Mouse (Mus musculus) c-Kit-positive CD71-positive TER-119-negative erythroid progenitor cells, embryonic 14.5 days (primary cell): ENCODE measurements around the gene Pls1.
A peak's percentile ranks its signal among the peaks of the same experiment; 100 is the strongest.

Source experiments
- DNase-seq: peaks from one replicate; pipeline ENCODE4 v3.0.0-alpha.2; 2013; ENCODE audit warnings: low read depth

Gene Pls1

DNA sequence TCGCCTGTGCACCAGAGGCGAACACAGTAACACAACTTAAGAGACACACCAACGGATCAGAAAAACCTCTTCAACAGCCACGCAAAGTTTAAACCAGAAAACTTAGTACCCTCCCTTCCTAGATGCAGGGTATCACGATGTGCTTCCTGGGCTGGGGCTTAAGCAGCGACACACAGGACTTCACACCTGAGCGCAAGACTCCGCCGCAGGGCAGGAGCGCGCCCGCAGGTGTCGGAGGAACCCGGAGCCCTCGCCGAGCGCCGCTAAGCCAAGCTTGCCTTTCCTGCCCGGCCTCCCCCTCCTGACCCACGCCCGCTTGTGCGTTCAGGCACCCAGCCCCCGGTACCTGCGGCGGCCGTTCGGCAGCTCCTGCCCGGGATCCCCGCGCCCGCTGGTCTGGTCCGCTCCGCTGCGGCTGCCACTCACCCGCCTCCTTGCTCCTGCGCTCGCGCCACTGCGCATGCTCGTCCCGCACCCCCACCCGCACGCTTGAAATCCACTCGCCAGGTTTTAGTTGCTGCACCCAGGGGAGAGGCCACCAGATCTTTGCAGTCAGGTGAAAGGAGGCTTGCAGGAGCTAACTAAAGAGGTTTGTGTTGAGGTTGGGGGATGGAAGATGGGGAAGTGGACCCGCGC, at the start of gene Pls1:
Gene Pls1 (minus strand): TSS at position 487 of the 636 bp plus-strand sequence.
- DNase-seq, result no peak

DNA sequence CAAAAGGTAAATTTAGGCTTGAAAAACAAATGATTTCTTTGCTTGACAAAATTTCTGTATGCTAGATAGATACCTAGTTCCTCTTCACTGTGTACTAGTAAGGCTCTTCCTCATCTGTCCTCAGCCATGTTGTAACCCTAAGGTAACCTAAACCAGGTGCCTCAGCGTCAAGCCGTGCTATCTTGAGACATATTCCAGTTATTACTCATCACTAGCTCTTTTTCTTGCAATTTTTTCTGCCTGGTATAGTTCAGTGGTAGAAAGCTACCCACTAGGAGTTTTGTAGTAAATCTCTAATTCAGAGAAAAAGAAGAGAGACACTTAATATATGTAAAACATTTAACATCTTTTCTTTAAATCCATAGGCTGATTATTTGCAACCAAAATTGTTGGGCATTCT, 37.6 kb upstream of the Pls1 start:
- no peak for DNase-seq

DNA sequence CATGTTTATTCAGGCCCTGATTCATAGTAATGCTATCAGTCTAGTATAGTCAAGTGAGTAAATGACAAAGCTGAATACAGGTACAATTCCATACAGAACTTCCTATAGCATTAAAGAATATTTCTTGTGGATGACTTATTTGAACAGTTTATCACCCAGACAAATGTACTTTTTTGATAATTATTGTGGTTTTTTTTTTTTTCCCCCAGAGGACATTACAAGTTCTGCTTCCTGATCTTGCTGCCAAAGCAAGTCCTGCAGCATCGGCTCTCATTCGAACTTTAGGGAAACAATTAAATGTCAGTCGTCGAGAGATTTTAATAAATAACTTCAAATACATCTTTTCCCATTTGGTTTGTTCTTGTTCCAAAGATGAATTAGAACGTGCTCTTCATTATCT, 33.1 kb upstream of the Pls1 start:
- no peak for DNase-seq

DNA sequence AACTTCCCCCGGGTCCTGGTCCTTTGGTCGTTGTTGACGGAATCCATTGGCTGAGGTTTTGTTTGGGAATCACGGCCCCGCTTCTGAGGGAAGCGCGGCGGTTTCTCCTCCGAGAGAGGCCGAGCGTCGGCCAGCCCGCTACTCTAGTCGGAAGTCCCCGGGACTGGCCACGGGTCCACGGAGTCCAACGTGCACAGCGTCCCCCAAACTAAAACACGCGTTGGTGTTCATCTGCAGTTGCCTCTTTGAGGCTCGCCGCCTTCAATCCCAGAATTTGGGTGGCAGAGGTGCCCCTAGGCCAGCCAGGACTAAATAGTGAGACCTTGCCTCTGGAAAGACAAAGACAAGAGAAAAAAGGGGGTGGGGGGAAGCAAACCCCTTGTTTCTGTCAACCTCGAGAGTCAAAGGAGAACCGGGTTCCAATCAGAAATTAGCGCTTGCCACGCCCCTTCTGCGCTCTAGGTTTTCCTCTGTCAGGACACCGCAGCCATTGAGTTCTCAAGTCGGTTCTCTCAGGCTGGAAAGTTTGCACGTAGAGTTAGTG, 13.0 kb upstream of the Pls1 start:
- peak; percentile 74 for DNase-seq

DNA sequence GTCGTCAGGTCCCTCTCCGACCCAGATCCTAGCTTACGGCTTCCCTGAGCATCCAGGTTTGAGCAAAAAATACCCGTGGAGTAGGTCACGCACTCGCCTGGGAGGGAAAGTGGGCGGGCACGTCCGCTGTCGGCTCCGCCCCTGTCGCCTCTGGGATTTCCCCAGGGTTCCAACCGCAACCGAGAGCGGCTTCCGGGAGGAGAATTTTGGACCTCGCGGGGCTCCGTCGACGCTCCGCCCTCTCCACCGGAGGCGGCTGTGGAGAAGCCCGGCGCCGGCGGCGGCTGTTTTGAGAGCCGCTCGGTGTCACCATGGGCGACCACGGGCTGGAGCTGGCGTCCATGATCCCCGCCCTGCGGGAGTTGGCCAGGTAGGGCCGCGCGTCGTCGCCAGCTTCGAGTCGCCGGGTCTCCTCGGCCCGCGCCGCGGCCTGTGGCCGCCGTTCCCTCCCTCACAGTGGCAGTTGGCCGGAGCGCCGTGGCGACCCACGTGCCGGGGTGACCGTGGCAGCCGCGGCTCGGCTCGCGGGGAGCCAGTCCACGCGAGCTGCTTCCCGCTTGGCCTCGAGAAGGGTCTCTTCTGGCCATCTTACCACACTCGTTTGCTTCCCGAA, 12.4 kb upstream of the Pls1 start, which contains the start of gene Atr:
Gene Atr (plus strand): TSS at position 184 of the 613 bp plus-strand sequence.
- peak; percentile 89 for DNase-seq

DNA sequence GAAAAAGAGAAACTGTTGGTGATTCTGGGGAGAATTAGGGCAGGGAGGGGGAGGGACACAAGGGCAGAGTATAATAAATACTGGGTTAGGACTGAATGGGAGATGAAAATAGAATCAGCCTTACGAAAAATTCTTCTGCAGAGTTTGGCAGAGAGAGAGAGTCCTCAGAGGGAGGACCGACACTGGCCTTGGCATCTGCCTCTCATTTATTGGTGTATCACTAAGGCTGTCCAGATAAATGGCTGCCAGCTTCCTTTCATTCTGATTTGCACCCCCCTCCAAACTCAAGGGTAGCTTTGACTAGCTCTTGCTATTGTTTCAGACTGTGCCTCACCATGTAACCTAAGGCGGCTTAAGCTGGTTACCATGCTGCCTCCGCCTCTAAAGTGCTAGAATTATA, 10.9 kb upstream of the Pls1 start:
- no peak for DNase-seq

DNA sequence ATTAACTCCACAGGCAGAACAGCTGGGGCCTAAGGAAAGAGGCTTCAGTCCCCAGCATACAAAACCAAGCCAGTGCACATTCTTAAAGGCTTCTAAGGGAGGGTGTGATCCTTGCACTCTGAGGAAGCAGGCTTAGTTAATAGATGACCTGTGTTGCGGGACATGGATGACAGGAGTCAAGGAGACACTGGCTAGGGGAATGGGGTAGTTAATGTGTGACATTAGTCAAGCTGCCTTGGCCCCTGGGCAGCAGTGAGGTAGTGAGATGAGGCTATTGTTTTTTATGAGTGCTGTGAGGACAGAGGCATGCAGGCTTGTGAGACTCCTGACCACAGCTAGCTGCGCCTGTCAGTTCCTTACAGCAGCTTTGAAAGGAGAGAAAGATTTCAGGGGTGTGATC, 9.8 kb upstream of the Pls1 start:
- no peak for DNase-seq

DNA sequence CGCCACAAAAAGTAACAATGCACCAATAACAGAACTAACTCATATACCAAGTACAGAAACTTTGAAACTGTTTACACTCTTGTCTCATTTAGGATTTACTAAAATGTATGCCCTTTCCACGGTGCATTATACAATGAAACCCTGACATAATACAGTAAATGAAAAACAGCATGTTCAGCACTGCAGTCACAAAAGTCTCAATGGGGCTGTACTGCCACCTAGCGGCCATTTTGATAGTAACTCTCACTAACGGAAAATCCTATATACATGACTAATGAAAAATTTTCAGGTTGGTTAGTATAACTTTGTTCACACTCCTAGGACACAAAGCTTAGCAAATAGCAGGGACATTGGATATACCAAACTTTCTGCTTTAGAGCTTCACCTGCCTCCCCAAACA, 7.8 kb upstream of the Pls1 start:
- peak; percentile 80 for DNase-seq

DNA sequence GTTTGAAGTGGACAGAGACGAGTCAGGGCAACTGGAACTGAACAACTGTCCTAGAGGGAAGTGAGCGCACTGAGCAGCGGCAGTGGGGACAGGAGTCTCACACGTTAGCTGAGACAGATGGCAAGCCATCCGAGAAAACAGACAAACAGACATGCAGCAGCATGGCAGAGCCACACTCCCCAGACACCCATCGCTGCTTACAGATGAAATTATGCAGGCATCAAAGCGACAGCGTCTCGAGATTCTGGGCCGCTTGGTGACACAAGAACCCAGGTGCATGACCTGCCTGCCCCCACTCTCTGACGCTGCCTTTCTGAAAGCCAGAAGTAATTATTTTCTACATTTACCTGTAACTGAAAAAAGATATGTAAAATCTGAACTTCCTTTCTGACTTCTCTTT, 6.6 kb upstream of the Pls1 start:
- DNase-seq, result no peak

DNA sequence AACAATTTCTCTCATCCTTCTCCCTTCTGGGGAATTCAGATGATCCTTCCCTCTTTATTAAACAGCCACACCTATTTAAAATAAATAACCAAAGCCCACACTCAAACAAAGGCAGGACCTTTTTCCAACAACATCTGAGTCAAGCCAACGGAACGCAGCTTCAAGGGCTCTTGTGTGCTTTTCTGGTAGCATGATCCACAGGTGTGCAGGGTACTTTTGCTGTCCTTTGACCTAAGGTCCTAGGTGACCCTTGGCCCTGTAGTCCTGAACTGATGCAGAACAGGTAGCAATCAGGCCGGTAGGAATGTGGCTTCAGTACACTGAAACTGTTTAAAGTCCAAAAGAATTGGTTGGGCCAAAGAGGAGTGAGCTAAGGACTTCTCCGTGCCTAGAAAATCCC, 600 bp upstream of the Pls1 start:
- DNase-seq, result no peak

DNA sequence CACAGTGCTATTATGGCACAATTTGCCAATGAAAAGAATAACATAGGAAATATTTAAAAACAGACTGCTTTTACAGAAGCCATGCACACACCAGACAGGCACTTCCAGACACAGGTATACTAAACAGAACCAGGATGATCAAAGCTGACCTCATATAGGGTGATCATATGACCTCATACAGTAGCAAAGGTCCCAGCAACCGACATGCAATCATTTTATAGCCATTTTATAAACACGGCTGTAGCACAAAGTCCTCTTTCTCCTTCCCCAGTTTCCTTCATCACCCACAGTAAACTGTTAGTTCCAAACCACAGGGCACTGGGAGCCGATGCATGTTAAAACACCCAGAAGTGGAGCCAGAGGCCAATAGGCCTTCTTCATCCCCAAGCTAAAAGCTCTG, 5.7 kb downstream of the Pls1 start:
- no peak for DNase-seq

DNA sequence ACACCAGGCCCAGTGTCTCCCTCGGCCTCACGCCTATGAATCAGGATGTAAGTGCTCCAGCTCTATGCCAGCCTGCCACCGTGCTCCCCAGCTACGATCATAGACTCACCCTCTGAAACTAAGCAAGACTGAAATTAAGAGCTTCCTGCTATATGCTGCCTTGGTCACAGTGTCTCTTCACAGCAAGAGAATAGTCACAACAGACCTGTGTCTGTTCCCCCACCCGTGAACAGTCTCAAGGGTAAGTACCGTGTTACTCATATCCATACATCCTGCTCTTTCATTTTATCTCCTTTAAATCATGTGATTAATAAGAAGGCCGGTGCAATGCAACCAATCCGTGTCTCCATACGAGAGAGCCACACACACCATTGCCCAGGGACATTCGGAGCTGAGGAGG, 9.4 kb downstream of the Pls1 start:
- DNase-seq, result no peak

DNA sequence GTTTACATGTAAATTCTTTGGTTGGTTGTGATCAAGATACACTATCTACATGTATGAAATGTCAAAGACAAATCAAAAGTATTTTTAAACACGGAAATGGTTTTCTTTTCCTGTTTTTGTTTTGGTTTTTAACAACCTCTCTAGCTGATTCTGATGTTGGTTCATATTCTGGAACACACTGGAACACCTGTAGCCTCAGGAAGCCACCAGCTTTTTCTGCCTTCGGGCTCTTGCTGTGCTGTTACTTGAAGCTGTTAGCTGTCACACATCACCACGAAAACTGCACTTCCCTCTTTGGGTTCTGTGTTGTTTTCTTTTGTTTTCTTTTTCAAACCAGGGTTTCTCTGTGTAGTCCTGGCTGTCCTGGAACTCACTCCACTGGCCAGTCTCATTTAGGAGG, 10.3 kb downstream of the Pls1 start:
- no peak for DNase-seq

DNA sequence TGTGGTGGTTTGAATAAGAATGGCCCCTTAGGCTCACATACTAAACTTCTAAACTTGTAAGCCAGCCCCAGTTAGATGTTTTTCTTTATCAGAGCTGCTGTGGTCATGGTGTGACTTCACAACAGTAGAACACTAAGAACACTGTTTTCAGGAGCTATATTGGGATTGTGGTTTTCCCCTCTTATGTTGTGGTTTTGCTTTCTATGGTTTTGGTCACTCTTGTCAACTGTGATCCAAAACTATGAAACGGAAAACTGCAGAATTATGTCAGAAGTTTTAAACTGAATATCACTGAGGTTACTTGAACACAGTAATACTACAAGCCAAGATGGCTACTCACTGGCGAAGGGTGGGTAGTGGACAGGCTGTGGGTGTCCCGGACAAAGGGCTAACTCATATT, 12.4 kb downstream of the Pls1 start:
- no peak for DNase-seq

DNA sequence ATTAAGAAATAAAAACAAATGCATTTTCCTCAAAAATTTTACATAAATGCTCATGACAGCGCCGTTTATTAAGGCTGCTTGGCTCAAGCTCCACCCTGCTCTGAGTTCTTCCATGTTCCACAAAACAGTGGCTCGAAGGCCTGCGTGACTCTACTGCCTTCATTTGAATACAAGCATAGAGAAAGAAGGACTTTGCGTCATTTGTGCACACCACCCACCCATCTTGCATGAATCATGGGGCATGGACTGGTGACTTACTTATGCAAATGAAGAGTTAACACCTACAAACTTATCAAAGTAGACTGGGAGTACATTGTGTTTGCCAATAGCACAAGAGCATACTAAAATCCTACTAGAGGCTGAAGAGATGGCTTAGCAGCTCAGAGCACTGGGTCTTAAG, 17.5 kb downstream of the Pls1 start:
- no peak for DNase-seq

DNA sequence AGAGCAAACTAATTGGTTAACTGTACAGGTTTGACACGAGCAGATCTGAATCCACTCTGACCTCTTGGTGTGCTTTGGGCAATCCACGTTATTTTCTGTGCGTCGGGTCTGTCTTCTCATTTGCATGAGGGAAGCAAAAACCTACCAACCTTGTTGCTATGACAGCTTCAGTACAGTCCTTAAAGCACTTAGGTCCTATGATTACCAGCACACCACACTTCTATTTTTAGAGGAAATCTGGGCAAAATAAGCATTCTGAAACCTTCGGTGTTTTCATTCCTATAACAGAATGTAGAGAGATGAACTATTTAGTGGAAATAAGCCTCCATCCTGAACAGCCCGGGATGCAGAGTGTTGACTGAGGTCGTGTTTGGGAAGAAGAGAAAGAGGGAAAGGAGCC, 22.6 kb downstream of the Pls1 start:
- no peak for DNase-seq

DNA sequence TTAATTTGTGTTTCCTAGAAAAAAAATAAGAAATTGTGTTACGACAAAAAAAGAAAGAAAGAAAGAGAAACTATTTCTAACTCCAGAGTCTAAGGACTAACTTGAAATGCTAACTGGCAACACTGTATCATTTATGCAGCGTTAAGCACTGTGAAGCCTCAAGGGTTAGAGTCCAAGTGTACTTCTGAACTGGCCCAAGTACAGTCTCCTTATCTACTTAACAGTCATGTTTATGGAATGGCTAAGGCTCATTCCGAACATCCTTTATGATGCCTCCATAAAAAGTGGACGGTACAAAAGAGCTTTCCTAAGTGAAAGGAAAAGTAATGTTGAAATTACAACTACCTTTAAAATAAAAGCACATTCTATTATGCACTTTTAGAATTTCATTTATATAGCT, 29.4 kb downstream of the Pls1 start:
- no peak for DNase-seq

DNA sequence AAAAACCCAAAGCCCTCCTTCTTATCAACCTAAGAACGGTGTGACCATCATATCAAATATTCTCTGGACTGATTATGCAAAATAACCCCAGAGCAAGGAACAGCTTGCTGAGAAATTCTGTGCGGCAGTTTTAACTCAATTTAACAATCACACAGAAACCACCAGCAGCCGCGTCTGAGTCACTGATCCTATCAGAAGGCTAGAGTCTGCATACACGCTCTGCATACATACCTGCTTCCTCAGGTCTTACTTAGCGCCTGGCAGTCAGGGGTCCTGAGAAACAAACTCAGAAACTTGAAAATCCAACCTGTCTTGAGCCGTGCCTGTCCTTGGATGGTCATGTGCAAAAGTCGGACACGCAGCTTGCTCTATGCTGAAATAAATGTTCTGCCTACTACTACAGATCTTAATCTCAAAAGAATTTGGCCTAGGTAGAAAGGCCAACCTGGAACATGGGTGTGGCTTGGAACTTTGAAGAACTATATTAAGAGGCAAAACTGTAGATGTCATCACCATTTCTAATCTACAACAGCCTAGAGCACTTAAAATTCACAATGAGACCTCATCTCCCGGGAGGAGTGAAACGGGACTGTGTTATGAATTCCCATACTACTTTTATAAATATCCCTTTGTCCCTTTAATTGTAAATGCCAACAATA, 30.0 kb downstream of the Pls1 start:
- no peak for DNase-seq

DNA sequence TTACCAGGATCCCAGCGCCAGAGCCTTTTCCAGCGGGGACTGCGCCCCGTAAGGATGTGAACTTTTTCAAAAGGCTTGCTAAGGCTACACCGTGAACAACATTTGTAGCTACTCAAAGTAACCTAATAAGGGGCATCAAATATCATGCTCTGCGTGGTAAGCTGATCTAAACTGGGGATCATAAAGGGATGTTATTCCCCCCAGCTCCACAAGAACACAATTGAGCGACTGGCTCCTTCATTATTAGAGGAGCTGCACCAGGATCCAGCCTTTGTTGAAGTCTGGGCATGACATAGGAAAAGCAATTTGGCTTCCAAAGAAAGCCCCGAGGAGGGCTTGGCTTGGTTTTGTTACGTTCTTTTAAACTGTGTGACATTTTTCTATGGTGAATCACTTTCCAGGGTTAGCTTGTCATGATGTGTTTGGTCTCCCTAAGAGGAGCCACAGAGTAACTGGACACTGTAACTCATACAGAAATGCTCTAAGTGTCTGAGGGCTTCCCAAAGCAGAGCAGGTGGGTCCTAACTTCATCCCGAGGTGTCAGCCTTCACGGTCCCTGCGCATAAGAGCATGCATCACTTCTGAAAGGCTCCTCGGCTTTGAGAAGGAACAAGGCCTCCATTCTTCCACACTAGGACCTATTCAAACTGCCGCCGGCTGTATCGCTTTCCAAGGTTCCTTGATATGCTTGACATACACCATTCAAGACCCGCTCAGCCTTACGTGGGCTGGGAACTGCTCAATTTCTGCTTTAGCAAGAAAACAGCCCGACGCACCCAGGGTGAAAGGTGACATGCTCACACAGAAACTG, 31.2 kb downstream of the Pls1 start:
- no peak for DNase-seq

DNA sequence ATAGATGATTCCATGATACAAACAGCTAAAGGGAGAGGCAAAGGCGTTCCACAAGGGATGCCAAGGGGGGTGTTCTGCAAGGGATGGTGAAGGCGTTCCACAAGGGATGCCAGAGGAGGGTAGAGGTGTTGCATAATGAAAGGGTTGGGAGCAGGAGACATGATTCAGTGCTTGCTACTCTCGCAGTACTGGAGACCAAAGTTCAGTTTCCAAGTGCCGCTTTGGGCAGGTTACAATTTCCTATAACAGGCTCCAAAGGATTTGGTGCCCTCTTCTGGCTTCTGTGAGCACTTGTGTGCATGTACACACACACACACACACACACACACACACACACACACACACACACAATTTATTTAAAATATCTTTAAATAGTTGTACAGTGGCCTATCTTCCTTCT, 33.3 kb downstream of the Pls1 start:
- DNase-seq, result no peak

DNA sequence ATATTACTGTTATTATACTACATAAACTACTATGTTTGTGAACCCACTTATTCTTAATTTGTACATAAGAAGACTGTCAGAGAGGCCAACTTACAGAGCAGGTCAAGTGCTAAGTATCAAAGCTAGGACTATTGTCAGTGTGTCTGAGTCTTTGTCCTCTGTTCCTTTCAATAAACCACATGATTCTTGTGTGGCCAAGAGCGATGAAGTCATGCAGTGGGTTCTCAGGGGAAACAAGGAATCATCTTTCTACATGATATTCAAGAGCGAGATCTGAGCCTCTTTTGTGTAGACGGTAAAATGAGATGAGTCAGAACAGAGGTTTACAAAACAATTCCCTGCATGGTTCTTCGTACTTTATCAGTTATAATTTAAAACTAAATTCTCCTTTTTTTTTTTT, 35.5 kb downstream of the Pls1 start:
- no peak for DNase-seq

DNA sequence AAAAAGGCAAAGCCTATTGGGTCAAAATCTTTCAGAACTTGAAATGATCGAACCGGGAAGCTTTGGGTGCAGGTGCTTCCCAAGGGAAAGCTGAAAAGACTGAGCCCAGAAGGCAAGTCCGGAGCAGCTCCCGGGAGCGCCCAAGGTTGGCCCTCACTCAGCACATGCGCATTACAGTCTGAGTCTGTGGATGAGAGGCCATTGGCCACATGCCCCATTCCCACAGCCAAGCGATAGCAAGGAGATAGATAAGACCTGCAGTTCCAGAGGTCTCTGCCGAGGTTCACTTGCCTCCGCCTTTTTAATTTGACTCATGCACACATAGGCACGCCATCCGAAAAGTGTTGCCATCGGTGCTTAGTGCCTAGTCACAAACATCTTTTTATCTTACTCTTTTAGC, 39.7 kb downstream of the Pls1 start:
- no peak for DNase-seq

DNA sequence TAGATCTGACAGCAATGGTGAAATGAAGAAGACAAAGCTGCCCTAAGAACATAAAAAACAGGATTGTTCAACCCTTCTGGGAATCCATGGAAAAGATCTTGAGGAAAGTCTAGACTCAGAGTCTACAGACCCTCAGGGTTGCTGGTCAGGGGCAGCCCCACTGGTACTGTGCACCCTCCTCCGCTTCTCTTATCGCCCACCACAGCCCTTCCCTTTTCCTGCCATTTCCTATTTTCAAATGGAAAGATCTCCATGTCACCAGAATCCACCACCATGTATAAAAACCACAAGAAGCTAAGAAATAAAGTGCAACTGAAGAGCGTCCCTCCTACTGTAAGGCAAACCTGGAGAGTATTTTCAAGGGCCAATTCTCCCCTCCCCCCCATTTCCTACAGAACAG, 41.3 kb downstream of the Pls1 start:
- DNase-seq, result no peak
